Mouse (Mus musculus) C2C12 (cell line): ENCODE results near the gene Ldlrap1.

Experiments used
- CTCF ChIP-seq: IDR thresholded peaks from one replicate; pipeline ENCODE4 v1.5.1; 2011; ENCODE audit not compliant: control insufficient read depth, insufficient read depth, insufficient read length
- FOSL1 ChIP-seq: IDR thresholded peaks from one replicate; pipeline ENCODE4 v1.8.0; 2011; ENCODE audit warnings: mild to moderate bottlenecking, low read length; ENCODE audit not compliant: poor library complexity, insufficient read depth, severe bottlenecking
- USF1 ChIP-seq: IDR thresholded peaks from one replicate; pipeline ENCODE4 v1.6.1; 2011; ENCODE audit warnings: low read depth, mild to moderate bottlenecking, control low read depth, moderate library complexity

- TF ChIP-seq CTCF = no peak
- TF ChIP-seq FOSL1 = no peak
- TF ChIP-seq USF1 = no peak
Observed at GRCm38 (mm10) chr4:134786946-134787345, 19.1 kb upstream of the Ldlrap1 start.
